Mouse (Mus musculus) testis, adult 2 months (tissue): ENCODE results near the gene Trp53bp2.

Experiments
- CTCF ChIP-seq: fragments of 200-500 bp; IDR thresholded peaks from 2 replicates; pipeline ENCODE4 v1.5.1; 2012; ENCODE audit warnings: low read depth, mild to moderate bottlenecking, inconsistent platforms, low read length, moderate library complexity; ENCODE audit not compliant: control insufficient read depth, insufficient read depth, insufficient replicate concordance
- POLR2A ChIP-seq: fragments of 200-500 bp; IDR thresholded peaks from 2 replicates; pipeline ENCODE4 v1.6.1; 2012; ENCODE audit warnings: low read depth, mild to moderate bottlenecking, inconsistent platforms, low read length, moderate library complexity; ENCODE audit not compliant: control insufficient read depth

DNA sequence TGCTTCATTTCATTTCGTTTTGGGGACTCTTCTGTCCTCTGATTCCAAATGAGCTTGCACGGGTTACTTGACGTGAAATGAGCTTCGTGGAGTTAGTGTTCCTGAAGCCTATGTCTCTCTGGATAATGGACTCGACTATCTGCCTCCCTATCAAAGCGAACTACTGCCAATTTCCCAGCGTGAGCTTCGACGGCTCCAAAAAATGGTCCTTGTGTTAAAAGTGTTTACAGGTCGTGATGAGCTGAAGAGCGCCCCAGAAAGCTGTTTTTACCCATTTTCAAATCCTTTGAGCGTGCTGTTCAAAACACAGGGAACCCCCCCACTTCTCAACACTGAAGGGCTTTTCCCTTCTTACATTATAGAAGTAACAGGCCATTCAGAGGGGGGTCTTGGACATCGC lies 729 bp upstream of the Trp53bp2 start:
- no peak for TF ChIP-seq CTCF
- no peak for TF ChIP-seq POLR2A
